Mouse (Mus musculus) heart, adult 8-10 months (tissue): ENCODE data around the gene Psma2. TPM values are rescaled to one million over a fixed set of nuclear protein-coding genes. Genes with fewer than 3 reads are reported as not detected.
A peak's percentile ranks its signal among the peaks of the same experiment; 100 is the strongest.

Source experiments
- DNase-seq: peaks from one replicate; pipeline ENCODE4 v3.0.0; 2022; ENCODE audit warnings: low spot score
- total RNA-seq, 4 experiments: library from RNA; stranded (reverse); gene quantifications; 2 replicates each; pipeline ENCODE4 v1.2.4; 2022

Psma2 gene
- 10 to 100 TPM; 56.0 to 62.9 (median 57.9) TPM for total RNA-seq

GRCm38 (mm10) chr13:14612926-14613529, at the start of gene Psma2, which contains the start of gene Mrpl32:
Gene Psma2, plus strand, starts transcription at chr13:14613240.
Gene Mrpl32, minus strand, starts transcription at chr13:14613165.
- DNase-seq: peak; percentile 98

- DNase-seq: no peak
Measured at GRCm38 (mm10) chr13:14574128-14574527, 38.9 kb upstream of the Psma2 start.

DNA sequence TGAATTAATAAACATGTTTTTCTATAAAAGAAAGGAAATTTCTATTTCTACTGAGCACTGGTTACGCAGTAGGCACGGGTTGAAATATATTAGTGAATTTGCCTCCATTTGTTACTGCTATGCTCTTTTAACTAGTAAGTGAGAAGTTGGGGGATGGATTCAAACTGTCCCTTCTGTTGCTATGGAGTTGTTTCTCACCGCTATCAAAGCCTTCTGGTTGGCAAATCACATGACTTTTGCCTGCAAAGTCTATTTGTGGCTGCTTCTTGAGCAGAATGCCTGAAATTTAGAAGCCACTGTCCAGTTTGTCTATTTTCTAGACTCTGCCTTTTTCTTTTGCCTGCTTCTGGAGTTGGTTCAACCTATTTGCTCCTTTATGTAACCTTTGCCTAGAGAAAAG, 32.6 kb upstream of the Psma2 start:
- DNase-seq: no peak

- DNase-seq: no peak
Measured at GRCm38 (mm10) chr13:14602744-14603143, 10.3 kb upstream of the Psma2 start.

DNA sequence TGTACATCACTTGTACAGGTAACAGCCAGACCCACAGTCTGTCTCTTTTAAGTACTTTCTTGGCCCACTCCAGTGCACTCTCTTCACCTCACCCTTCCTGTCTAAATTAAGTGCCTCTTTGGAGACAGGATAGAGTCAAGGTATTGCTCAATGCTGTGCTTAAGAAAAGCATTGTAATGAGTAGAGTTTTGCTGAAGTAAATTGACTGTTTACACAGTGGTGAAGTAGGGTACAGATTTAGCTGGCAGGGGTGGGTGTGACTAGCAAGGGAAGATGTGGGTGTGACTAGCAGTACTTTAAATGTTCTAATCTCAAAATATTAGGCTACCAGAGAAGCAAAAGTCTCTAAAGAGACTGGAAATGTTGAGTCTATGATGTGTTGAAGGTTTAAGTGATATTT, 5.4 kb upstream of the Psma2 start:
- DNase-seq: no peak

DNA sequence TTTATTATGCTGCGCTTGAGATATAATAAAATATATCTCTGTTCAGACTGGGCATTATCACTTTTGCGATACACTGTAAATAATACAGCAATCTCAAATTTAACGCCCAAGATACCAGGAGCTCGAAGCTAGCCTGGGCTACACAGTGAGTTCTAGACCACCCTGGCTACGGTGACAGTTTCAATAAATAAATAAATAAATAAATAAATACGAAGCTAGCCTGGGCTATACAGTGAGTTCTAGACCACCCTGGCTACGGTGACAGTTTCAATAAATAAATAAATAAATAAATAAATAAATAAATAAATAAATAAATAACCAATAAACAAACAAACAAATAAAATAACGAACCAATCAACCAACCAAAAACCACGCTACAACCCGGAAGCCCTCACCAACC, 577 bp upstream of the Psma2 start:
- DNase-seq: no peak

GRCm38 (mm10) chr13:14613553-14613952, 513 bp downstream of the Psma2 start:
- no peak for DNase-seq

DNA sequence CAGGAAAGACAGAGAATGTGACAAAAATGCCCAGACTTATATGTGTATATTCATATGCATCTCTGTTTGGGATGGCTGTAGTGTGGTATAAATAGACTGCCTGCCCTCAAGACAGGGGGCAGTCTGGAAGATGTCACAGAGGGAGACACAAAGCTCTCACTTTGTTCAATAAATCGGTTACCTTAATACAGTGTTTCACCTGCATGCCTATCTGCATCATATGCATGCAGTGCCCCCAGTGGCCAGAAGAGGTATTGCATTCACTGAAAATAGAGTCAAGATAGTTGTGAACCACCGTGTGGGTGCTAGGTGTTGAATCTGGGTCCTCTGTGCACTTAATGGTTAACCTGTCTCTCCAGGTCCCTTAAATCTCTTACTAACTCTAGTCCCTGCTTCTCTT, 5.7 kb downstream of the Psma2 start:
- peak; percentile 48 for DNase-seq

- peak; percentile 96 for DNase-seq
Measured at GRCm38 (mm10) chr13:14629726-14630641, 16.9 kb downstream of the Psma2 start, which contains the start of gene AW209491. Gene AW209491, plus strand, starts transcription at chr13:14630154.

- no peak for DNase-seq
Measured at GRCm38 (mm10) chr13:14639998-14640397, 27.0 kb downstream of the Psma2 start.

- peak; percentile 25 for DNase-seq
Measured at GRCm38 (mm10) chr13:14649301-14649700, 36.3 kb downstream of the Psma2 start.

DNA sequence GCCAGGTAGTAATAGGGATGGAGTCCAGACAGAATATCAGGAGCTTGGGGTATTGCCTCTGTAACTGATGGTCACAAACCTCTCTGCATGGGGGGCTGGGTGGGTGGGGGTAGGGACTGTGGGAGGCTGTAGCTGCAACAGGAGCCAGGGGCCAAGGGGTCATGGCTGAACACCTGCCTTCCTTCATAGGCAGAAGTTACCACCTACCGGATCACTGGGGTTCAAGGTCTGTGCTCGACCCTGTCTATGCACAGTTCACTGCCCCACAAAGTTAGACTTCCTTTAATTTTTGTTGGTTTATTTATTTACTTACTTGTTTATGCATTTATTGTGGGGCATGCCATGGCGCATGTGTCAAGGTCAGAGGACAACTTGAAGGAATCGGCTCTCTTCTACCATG, 54.1 kb downstream of the Psma2 start:
- no peak for DNase-seq

DNA sequence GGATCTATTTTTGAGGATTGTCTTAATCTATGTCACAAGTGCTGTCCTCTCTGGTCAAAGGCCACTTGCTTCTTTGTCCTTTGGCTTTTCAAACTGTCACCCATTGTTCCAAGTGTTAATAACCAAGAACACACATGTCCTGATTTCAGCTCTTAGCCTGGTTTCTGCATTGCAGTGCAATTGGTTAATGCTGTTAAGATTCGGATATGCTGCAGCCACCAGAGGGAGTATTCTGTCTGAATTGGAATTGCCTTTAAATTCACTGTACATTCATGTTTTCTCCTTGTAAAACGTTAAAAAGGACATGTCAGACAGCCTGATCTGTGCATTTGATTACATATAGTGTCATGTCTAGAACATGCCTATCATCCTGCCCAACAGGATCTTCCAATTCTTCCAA, 57.3 kb downstream of the Psma2 start:
- DNase-seq: peak; percentile 2

DNA sequence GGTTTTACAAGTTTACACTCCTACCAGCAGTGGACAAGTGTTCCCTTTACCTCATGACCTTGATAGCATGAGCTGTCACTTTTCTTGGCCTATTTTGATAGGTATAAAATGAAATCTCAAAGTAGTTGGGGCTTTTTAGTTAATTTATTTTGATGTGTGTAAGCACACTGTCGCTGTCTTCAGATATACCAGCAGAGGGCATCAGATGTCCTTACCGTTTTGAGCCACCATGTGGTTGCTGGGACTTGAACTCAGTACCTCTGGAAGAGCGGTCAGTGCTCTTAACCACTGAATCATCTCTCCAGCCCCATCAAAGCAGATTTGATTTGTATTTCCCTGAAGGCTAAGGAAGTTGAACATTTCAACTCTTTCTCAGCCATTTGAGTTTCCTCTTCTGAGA, 75.9 kb downstream of the Psma2 start:
- DNase-seq: no peak

GRCm38 (mm10) chr13:14716801-14717200, 103.8 kb downstream of the Psma2 start:
- DNase-seq: no peak

- DNase-seq: no peak
Measured at GRCm38 (mm10) chr13:14717755-14718154, 104.7 kb downstream of the Psma2 start.

Other genes with a start within 250 kb of the Psma2 start
- gene Hecw1, start 90.0 kb upstream of the Psma2 start, total RNA-seq: under 1 TPM in 3 of 4 experiments, not detected in 1; 0.06 to 0.33 (median 0.06) TPM
- gene Mrpl32, start 75 bp upstream of the Psma2 start, total RNA-seq: 10 to 100 TPM; 40.0 to 44.8 (median 41.4) TPM
- 10 to 100 TPM in 3 of 4 experiments, 1 to 10 TPM in 1; 9.8 to 15.9 (median 13.4) TPM for gene AW209491, start 16.9 kb downstream of the Psma2 start, total RNA-seq